Mouse (Mus musculus): ENCODE data around the gene Olfr822. TPM values are rescaled to one million over a fixed set of nuclear protein-coding genes. Genes with fewer than 3 reads are reported as not detected.
A peak's percentile ranks its signal among the peaks of the same experiment; 100 is the strongest.
"Not testable (repeated sequence)": the region's sequence is repeated elsewhere in the genome, so short reads cannot be mapped to it uniquely, and the experiment has no call there.

The Olfr822 gene
- polyA plus RNA-seq (2014; fragmentation: Nextera tagmentation; extraction: Ambion mirVana), result not detected in 2 replicates

GRCm38 (mm10) chr10:130070910-130071309, at the start of gene Olfr822:
TSS of gene Olfr822 (plus strand) at chr10:130071210.
- no peak within 1 kb of the TSS for H3K4me3 ChIP-seq (ENCODE audit: low read depth, low read length)
- no peak for ATAC-seq (ENCODE audit: insufficient number of reproducible peaks, low FRiP score, low TSS enrichment, low read depth)
- H3K4me1 ChIP-seq (ENCODE audit: control insufficient read depth, insufficient read depth, low read length), result no peaks in the 10 kb centered on the region
- DNase-seq (ENCODE audit: low spot score), result no peak
- H3K27me3 ChIP-seq (ENCODE audit: control insufficient read depth, insufficient read depth, low read length), result no peaks in the 10 kb centered on the region
- no peaks in the 10 kb centered on the region for H3K36me3 ChIP-seq (ENCODE audit: control insufficient read depth, insufficient read depth, low read length)
- H3K4me2 ChIP-seq (ENCODE audit: low read depth, severe bottlenecking), result no peak within 1 kb of the TSS
- no peak within 1 kb of the TSS for H3K9ac ChIP-seq (ENCODE audit: low read length)
- H3K9me3 ChIP-seq (ENCODE audit: control insufficient read depth, low read length), result no peaks in the 10 kb centered on the region
- no peak within 1 kb of the TSS for H3K27ac ChIP-seq (replicated peaks; ENCODE audit: low read depth, low read length)

GRCm38 (mm10) chr10:130030048-130030447, 41.0 kb upstream of the Olfr822 start, which contains the start of gene Olfr821:
TSS of gene Olfr821 (plus strand) at chr10:130030348.
- Histone ChIP-seq H3K9me3 (ENCODE audit: control insufficient read depth, low read length) (no peaks in the 10 kb centered on the region), H3K27ac (replicated peaks; ENCODE audit: low read depth, low read length) (no peak within 1 kb of the TSS), H3K9ac (ENCODE audit: low read length) (no peak within 1 kb of the TSS), H3K4me3 (ENCODE audit: low read depth, low read length) (no peak within 1 kb of the TSS), H3K4me1 (ENCODE audit: control insufficient read depth, insufficient read depth, low read length) (no peaks in the 10 kb centered on the region), H3K4me2 (ENCODE audit: low read depth, severe bottlenecking) (no peak within 1 kb of the TSS), H3K27me3 (ENCODE audit: control insufficient read depth, insufficient read depth, low read length) (no peaks in the 10 kb centered on the region), H3K36me3 (ENCODE audit: control insufficient read depth, insufficient read depth, low read length) (no peaks in the 10 kb centered on the region)
- DNase-seq (ENCODE audit: low spot score) (no peak), ATAC-seq (ENCODE audit: insufficient number of reproducible peaks, low FRiP score, low TSS enrichment, low read depth) (no peak)

- H3K9me3 ChIP-seq (ENCODE audit: control insufficient read depth, low read length), result no peaks in the 10 kb centered on the region
- no peak for DNase-seq (ENCODE audit: low spot score)
- no peaks in the 10 kb centered on the region for H3K4me1 ChIP-seq (ENCODE audit: control insufficient read depth, insufficient read depth, low read length)
- H3K27me3 ChIP-seq (ENCODE audit: control insufficient read depth, insufficient read depth, low read length), result no peaks in the 10 kb centered on the region
- no peak overlapping the region for H3K4me3 ChIP-seq (ENCODE audit: low read depth, low read length)
- no peak overlapping the region for H3K27ac ChIP-seq (replicated peaks; ENCODE audit: low read depth, low read length)
- ATAC-seq (ENCODE audit: insufficient number of reproducible peaks, low FRiP score, low TSS enrichment, low read depth), result no peak
- H3K4me2 ChIP-seq (ENCODE audit: low read depth, severe bottlenecking), result no peak overlapping the region
- WGBS, result 74% methylated on average over 6 of the region's 6 CpGs
- H3K36me3 ChIP-seq (ENCODE audit: control insufficient read depth, insufficient read depth, low read length), result no peaks in the 10 kb centered on the region
- H3K9ac ChIP-seq (ENCODE audit: low read length), result no peak overlapping the region
These were observed 33.9 kb upstream of the Olfr822 start for GRCm38 (mm10) chr10:130037096-130037495.

- Histone ChIP-seq H3K9ac (ENCODE audit: low read length) (no peak overlapping the region), H3K27me3 (ENCODE audit: control insufficient read depth, insufficient read depth, low read length) (no peaks in the 10 kb centered on the region), H3K9me3 (ENCODE audit: control insufficient read depth, low read length) (no peaks in the 10 kb centered on the region), H3K36me3 (ENCODE audit: control insufficient read depth, insufficient read depth, low read length) (no peaks in the 10 kb centered on the region), H3K4me2 (ENCODE audit: low read depth, severe bottlenecking) (no peak overlapping the region), H3K27ac (replicated peaks; ENCODE audit: low read depth, low read length) (no peak overlapping the region), H3K4me3 (ENCODE audit: low read depth, low read length) (no peak overlapping the region), H3K4me1 (ENCODE audit: control insufficient read depth, insufficient read depth, low read length) (no peaks in the 10 kb centered on the region)
- no peak for ATAC-seq (ENCODE audit: insufficient number of reproducible peaks, low FRiP score, low TSS enrichment, low read depth)
- WGBS, result 20% methylated on average over 5 of the region's 5 CpGs
- DNase-seq (ENCODE audit: low spot score), result peak; percentile 74
These were observed 21.9 kb downstream of the Olfr822 start for GRCm38 (mm10) chr10:130092838-130093440.

- H3K4me2 ChIP-seq (ENCODE audit: low read depth, severe bottlenecking), result no peak overlapping the region
- H3K27ac ChIP-seq (replicated peaks; ENCODE audit: low read depth, low read length), result no peak overlapping the region
- H3K9ac ChIP-seq (ENCODE audit: low read length), result no peak overlapping the region
- ATAC-seq (ENCODE audit: insufficient number of reproducible peaks, low FRiP score, low TSS enrichment, low read depth) (no peak), DNase-seq (ENCODE audit: low spot score) (no peak)
- H3K36me3 ChIP-seq (ENCODE audit: control insufficient read depth, insufficient read depth, low read length), result no peaks in the 10 kb centered on the region
- H3K9me3 ChIP-seq (ENCODE audit: control insufficient read depth, low read length), result no peaks in the 10 kb centered on the region
- H3K4me3 ChIP-seq (ENCODE audit: low read depth, low read length), result no peak overlapping the region
- H3K4me1 ChIP-seq (ENCODE audit: control insufficient read depth, insufficient read depth, low read length), result no peaks in the 10 kb centered on the region
- no peaks in the 10 kb centered on the region for H3K27me3 ChIP-seq (ENCODE audit: control insufficient read depth, insufficient read depth, low read length)
These were observed 25.1 kb downstream of the Olfr822 start for GRCm38 (mm10) chr10:130096104-130096503.

GRCm38 (mm10) chr10:130115283-130115682, 44.3 kb downstream of the Olfr822 start, which contains the start of gene Olfr823:
TSS of gene Olfr823 (minus strand) at chr10:130115383.
- H3K4me1 ChIP-seq (ENCODE audit: control insufficient read depth, insufficient read depth, low read length); H3K4me2 ChIP-seq (ENCODE audit: low read depth, severe bottlenecking); DNase-seq (ENCODE audit: low spot score); H3K9me3 ChIP-seq (ENCODE audit: control insufficient read depth, low read length); H3K9ac ChIP-seq (ENCODE audit: low read length); H3K27me3 ChIP-seq (ENCODE audit: control insufficient read depth, insufficient read depth, low read length); ATAC-seq (ENCODE audit: insufficient number of reproducible peaks, low FRiP score, low TSS enrichment, low read depth); H3K27ac ChIP-seq (replicated peaks; ENCODE audit: low read depth, low read length); H3K36me3 ChIP-seq (ENCODE audit: control insufficient read depth, insufficient read depth, low read length); H3K4me3 ChIP-seq (ENCODE audit: low read depth, low read length): not testable (repeated sequence)
- 90% methylated on average over 1 of the region's 1 CpGs for WGBS

- not testable (repeated sequence) for DNase-seq (ENCODE audit: low spot score); ATAC-seq (ENCODE audit: insufficient number of reproducible peaks, low FRiP score, low TSS enrichment, low read depth); H3K4me1 ChIP-seq (ENCODE audit: control insufficient read depth, insufficient read depth, low read length); H3K4me2 ChIP-seq (ENCODE audit: low read depth, severe bottlenecking); H3K4me3 ChIP-seq (ENCODE audit: low read depth, low read length); H3K9ac ChIP-seq (ENCODE audit: low read length); H3K27ac ChIP-seq (replicated peaks; ENCODE audit: low read depth, low read length); H3K9me3 ChIP-seq (ENCODE audit: control insufficient read depth, low read length); H3K27me3 ChIP-seq (ENCODE audit: control insufficient read depth, insufficient read depth, low read length); H3K36me3 ChIP-seq (ENCODE audit: control insufficient read depth, insufficient read depth, low read length)
- 69% methylated on average over 3 of the region's 3 CpGs for WGBS
These were observed 45.0 kb downstream of the Olfr822 start for GRCm38 (mm10) chr10:130116045-130116444.
